Mouse (Mus musculus) cortical plate, adult 2 months (tissue): ENCODE results near the gene Samd14.

ENCODE experiments used
- CTCF ChIP-seq: fragments of 200-500 bp; IDR thresholded peaks from 2 replicates; pipeline ENCODE4 v1.5.1; 2011; ENCODE audit warnings: mild to moderate bottlenecking, control low read depth, low read length; ENCODE audit not compliant: insufficient read depth; ENCODE audit errors: extremely low read depth
- POLR2A ChIP-seq: fragments of 200-500 bp; IDR thresholded peaks from 2 replicates; pipeline ENCODE4 v1.6.1; 2011; ENCODE audit warnings: mild to moderate bottlenecking, low read length, control low read depth; ENCODE audit not compliant: insufficient read depth; ENCODE audit errors: extremely low read depth

GRCm38 (mm10) chr11:95026090-95026542, 16.4 kb downstream of the Samd14 start:
- no peak for TF ChIP-seq CTCF
- TF ChIP-seq POLR2A: no peak
